Mouse (Mus musculus) layer of hippocampus, adult 11-12 months (tissue): ENCODE measurements at regions not wholly inside any gene's neighbourhood (a gene's known extent, or its start where the extent isn't known, plus 50 kb on each side); places are given as distances from the start of the nearest gene placed in this dataset.

Experiments
- DNase-seq: peaks from one replicate; pipeline ENCODE4 v3.0.0; 2022; ENCODE audit warnings: low spot score

DNA sequence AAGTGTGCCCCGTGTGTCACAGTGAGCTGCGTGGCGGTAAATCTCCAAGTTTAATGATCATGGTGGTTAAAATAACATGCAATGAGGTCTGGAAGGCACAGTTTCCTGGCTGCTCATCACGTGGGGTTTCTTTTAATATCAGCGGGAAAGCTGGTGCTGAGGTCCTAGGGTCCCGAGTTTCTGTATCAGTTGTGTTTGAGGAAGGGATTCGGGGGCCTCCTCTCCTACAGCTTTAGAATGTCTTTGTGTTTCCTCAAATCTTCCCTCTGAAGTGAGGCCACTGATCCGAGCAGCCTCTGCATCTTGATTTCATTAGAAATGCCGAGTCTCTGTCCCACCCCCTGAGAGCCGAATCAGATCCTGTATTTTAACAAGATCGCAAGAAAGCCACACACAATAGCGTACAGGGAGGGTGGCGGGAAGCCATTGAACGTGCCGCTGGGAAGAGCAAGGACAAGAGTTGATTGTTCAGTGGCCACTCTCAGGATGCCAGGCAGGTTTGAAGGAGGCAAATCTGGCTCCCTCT lies 215.5 kb downstream of the Ppp4r2 start:
- no peak for DNase-seq

DNA sequence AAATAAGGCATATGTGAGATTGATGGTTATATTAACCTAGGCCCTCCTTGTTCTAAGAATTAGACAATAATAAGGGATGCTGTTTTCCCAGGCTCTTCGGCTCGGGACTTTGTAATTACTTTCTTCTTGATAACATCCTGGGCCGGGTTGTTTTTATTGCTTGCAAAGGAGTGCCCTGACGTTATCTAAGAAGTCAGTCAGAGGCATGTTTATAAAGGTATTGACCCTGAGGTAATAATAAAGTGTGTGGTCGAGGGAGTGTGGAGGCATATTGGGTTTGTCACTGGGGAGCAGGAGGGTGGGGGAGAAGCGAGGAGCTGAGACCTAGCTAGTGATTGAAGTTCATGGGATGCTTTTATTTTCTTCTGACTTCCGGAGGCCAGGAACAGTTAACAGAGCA lies 221.5 kb downstream of the Ppp4r2 start:
- DNase-seq, result no peak

DNA sequence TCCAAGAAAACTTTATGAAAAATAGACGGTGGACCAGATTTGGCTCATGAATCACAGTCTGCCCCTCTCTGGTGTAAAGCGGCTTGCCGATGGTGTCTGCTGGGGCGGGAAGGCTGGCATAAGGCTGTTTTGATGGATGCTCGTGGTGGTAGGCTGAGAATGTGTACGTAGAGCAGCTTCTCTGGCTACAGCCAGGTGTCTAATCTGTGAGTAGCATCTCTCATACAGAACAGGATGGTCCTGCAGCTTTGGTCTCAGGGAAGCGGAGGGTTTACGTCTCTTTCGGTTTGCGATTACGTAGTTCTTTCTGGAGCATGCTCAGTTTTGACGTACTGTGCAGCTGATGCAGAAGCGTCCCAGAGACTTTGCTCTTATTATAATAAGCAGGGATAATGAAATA lies 222.9 kb downstream of the Ppp4r2 start:
- peak; percentile 14 for DNase-seq

DNA sequence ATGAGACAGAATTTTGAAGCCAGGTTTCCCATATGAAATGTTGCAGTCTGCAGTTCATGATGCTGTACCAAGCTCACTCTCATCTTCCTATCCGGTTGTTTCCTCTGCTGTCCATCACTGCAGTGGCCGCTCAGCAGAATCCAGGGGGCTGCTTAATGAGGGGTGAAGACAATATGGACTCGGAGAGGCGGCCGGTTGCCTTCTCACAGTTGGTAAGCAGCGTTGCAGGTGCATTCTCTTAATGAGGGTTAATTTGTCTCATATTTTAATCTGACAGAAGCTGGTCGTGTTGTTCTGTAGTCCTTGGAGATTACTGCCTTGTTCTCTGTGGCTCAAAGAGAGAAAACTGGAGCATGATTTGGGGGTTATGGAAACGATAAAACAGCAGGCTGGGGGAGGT lies 225.6 kb downstream of the Ppp4r2 start:
- no peak for DNase-seq

DNA sequence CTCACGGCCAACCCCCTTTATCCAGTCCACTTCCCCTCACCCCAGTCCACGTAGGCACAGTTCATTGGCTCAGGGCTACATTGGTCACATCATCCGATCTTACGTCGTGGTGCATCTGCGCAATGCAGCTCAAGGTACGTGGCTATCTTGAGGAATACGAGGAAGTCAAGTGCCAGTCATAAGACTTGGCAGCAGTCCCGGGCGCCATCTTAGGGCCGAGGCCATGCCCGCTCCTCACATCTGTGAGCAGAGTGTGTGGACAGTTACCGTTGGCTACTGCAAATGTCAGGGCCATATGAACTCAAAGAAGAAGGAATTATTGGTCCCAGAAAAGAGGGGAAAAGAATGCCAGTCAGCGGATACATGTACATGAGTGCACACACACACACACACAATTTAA lies 228.8 kb downstream of the Ppp4r2 start:
- DNase-seq, result no peak

DNA sequence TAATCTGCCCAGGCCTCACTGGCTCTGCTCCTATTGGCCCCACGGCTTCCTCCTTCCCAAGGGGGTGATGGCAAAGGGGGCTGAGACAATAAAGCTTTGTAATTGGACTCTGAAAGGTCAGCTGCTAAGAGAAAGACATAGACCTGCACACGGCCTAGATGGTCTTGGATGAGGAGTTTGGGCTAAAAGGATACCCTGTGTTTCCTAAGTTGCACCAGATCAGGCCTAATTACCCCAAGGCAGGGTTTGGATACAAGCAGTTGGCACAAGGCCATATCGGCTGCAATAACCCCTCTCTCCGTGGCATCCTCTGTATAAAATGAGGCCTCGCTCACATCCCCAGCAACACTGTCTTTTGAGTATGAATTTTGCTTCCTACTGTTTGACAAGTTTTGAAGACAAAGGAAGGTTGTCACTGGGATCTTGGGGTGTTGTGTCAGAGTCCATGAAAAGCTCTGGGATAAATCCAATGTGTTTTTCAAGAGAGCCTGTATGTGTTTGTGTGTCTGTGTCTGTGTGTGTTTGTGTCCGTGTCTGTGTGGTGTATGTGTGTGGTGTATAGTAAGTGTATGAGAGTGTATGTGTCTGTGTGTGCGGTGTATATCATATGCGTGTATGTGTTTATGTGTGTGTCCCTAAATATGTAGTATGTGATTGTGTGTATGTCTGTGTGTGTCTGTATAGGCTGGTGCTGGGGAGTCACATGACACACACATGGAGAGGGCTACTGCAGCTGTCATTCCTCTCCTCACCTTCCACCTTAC lies 242.5 kb downstream of the Ppp4r2 start:
- DNase-seq, result no peak

DNA sequence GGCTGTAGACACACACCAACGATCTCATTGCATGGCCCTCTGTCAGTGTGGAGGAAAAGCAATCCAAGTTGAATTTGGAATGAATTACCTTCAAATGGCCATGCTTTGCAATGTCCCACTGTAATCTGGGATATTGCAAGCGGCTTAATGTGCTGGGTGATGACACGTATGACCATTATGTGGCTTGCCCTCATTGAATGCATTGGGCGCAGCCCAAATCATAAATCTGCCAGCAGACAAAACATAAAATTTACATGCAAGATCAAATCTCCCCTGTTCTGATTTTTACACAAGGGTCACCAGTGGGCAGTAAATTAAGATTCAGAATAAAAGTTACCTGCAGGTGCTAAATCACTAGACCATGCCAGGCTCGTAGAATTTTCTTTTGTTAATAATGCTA lies 244.9 kb downstream of the Ppp4r2 start:
- DNase-seq, result no peak

DNA sequence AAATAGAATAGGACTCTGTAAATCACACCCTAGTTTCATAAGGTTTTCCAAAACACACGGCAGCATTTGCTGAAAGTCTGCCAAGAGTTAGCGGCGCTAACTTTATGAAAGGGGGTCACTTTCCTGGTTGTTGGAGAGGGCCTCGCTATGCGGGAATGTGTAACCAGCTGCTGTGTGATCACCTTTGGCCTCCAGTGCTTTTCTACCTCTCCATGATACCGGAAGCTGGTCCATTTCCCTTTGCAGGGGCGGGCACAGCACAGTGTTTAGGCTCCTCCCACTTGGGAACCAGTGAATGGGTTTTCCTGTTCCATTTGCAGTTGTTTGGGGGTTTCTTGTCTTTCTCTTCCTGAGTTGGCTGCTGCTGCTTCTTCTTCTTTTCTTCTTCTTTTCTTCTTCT lies 250.3 kb downstream of the Ppp4r2 start:
- DNase-seq, result no peak

DNA sequence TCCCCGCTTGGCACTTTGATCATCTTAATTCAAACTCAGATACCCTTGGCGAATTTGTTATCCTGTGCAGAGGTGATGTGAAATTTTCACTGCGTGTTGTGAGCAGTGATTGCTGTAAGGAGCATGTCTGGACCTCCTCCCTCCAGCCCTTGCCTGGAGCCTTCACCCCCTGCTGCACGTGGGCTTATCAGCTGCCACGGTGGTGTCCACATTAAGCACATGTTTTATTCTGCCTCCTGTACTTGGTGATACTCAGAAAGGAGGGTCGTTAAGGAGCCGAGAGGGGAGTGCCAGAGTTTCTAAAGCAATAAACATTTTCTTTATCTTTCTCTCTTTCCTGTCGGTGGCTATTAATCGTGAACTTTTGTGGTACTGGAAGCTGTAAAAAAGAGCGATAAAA lies 258.8 kb downstream of the Ppp4r2 start:
- no peak for DNase-seq
